Mouse (Mus musculus): Measurements from ENCODE around the gene Tmed9. TPM values are rescaled to one million over a fixed set of nuclear protein-coding genes. Genes with fewer than 3 reads are reported as not detected.
"Not testable (repeated sequence)": the region's sequence is repeated elsewhere in the genome, so short reads cannot be mapped to it uniquely, and the experiment has no call there.

The Tmed9 gene
- polyA plus RNA-seq, 1 experiment, result 36.5 TPM

- TF ChIP-seq CTCF (IDR thresholded peaks at IDR 0.05; ENCODE audit: control insufficient read depth, insufficient read depth, insufficient replicate concordance, low read depth, low read length) (no peak), POLR2A (IDR thresholded peaks at IDR 0.05; ENCODE audit: control insufficient read depth, low read depth, low read length) (no peak)
- no peaks in the 10 kb centered on the region for H3K27me3 ChIP-seq (ENCODE audit: control insufficient read depth, insufficient read depth, low read length)
- H3K4me1 ChIP-seq (ENCODE audit: control insufficient read depth, insufficient read depth, low read length), result peaks cover 8% of the 10 kb centered on the region
- H3K4me3 ChIP-seq (ENCODE audit: control insufficient read depth, low read depth, low read length), result peak overlapping the region; percentile 94
- no peaks in the 10 kb centered on the region for H3K36me3 ChIP-seq (ENCODE audit: control insufficient read depth, insufficient read depth, low read length)
- H3K27ac ChIP-seq (ENCODE audit: control insufficient read depth, insufficient read depth, low read depth, low read length), result no peak overlapping the region
These were observed 3.7 kb upstream of the Tmed9 start for GRCm38 (mm10) chr13:55569726-55570285.

GRCm38 (mm10) chr13:55570286-55570973 lies 3.1 kb upstream of the Tmed9 start:
- no peaks in the 10 kb centered on the region for H3K27me3 ChIP-seq (ENCODE audit: control insufficient read depth, insufficient read depth, low read length)
- peak overlapping the region; percentile 5 for H3K27ac ChIP-seq (ENCODE audit: control insufficient read depth, insufficient read depth, low read depth, low read length)
- peak overlapping the region; percentile 94 for H3K4me3 ChIP-seq (ENCODE audit: control insufficient read depth, low read depth, low read length)
- H3K36me3 ChIP-seq (ENCODE audit: control insufficient read depth, insufficient read depth, low read length), result no peaks in the 10 kb centered on the region
- H3K4me1 ChIP-seq (ENCODE audit: control insufficient read depth, insufficient read depth, low read length), result peaks cover 8% of the 10 kb centered on the region
- no peak; the same call in 1 of the 2 replicates for TF ChIP-seq POLR2A (IDR thresholded peaks at IDR 0.05; ENCODE audit: control insufficient read depth, low read depth, low read length)
- TF ChIP-seq CTCF (IDR thresholded peaks at IDR 0.05; ENCODE audit: control insufficient read depth, insufficient read depth, insufficient replicate concordance, low read depth, low read length), result no peak

GRCm38 (mm10) chr13:55571027-55571751 lies 2.3 kb upstream of the Tmed9 start, which contains the start of gene Fam193b:
TSS of gene Fam193b (minus strand) at chr13:55571120.
- Histone ChIP-seq H3K36me3 (ENCODE audit: control insufficient read depth, insufficient read depth, low read length) (no peaks in the 10 kb centered on the region), H3K27ac (ENCODE audit: control insufficient read depth, insufficient read depth, low read depth, low read length) (peak within 1 kb of the TSS; percentile 14), H3K4me1 (ENCODE audit: control insufficient read depth, insufficient read depth, low read length) (peaks cover 8% of the 10 kb centered on the region), H3K4me3 (ENCODE audit: control insufficient read depth, low read depth, low read length) (peak within 1 kb of the TSS; percentile 94), H3K27me3 (ENCODE audit: control insufficient read depth, insufficient read depth, low read length) (no peaks in the 10 kb centered on the region)
- TF ChIP-seq CTCF (IDR thresholded peaks at IDR 0.05; ENCODE audit: control insufficient read depth, insufficient read depth, insufficient replicate concordance, low read depth, low read length), result no peak
- 0 out of 2 replicates have a peak, but pooled peaks have one; percentile 30 for TF ChIP-seq POLR2A (IDR thresholded peaks at IDR 0.05; ENCODE audit: control insufficient read depth, low read depth, low read length)

GRCm38 (mm10) chr13:55571977-55572376 lies 1.6 kb upstream of the Tmed9 start:
- TF ChIP-seq POLR2A (IDR thresholded peaks at IDR 0.05; ENCODE audit: control insufficient read depth, low read depth, low read length), result no peak
- no peak for TF ChIP-seq CTCF (IDR thresholded peaks at IDR 0.05; ENCODE audit: control insufficient read depth, insufficient read depth, insufficient replicate concordance, low read depth, low read length)
- Histone ChIP-seq H3K27me3 (ENCODE audit: control insufficient read depth, insufficient read depth, low read length) (no peaks in the 10 kb centered on the region), H3K36me3 (ENCODE audit: control insufficient read depth, insufficient read depth, low read length) (no peaks in the 10 kb centered on the region), H3K4me3 (ENCODE audit: control insufficient read depth, low read depth, low read length) (no peak overlapping the region), H3K27ac (ENCODE audit: control insufficient read depth, insufficient read depth, low read depth, low read length) (no peak overlapping the region), H3K4me1 (ENCODE audit: control insufficient read depth, insufficient read depth, low read length) (peaks cover 8% of the 10 kb centered on the region)

- Histone ChIP-seq H3K27me3 (ENCODE audit: control insufficient read depth, insufficient read depth, low read length) (no peaks in the 10 kb centered on the region), H3K4me1 (ENCODE audit: control insufficient read depth, insufficient read depth, low read length) (peaks cover 8% of the 10 kb centered on the region), H3K4me3 (ENCODE audit: control insufficient read depth, low read depth, low read length) (no peak overlapping the region), H3K27ac (ENCODE audit: control insufficient read depth, insufficient read depth, low read depth, low read length) (no peak overlapping the region), H3K36me3 (ENCODE audit: control insufficient read depth, insufficient read depth, low read length) (no peaks in the 10 kb centered on the region)
- TF ChIP-seq CTCF (IDR thresholded peaks at IDR 0.05; ENCODE audit: control insufficient read depth, insufficient read depth, insufficient replicate concordance, low read depth, low read length) (no peak), POLR2A (IDR thresholded peaks at IDR 0.05; ENCODE audit: control insufficient read depth, low read depth, low read length) (no peak)
These were observed 789 bp downstream of the Tmed9 start for GRCm38 (mm10) chr13:55574321-55574720.

GRCm38 (mm10) chr13:55575932-55576331 lies 2.4 kb downstream of the Tmed9 start:
- TF ChIP-seq POLR2A (IDR thresholded peaks at IDR 0.05; ENCODE audit: control insufficient read depth, low read depth, low read length), result no peak
- H3K36me3 ChIP-seq (ENCODE audit: control insufficient read depth, insufficient read depth, low read length), result no peaks in the 10 kb centered on the region

GRCm38 (mm10) chr13:55576872-55577271 lies 3.3 kb downstream of the Tmed9 start:
- H3K27me3 ChIP-seq (ENCODE audit: control insufficient read depth, insufficient read depth, low read length); H3K4me3 ChIP-seq (ENCODE audit: control insufficient read depth, low read depth, low read length); H3K27ac ChIP-seq (ENCODE audit: control insufficient read depth, insufficient read depth, low read depth, low read length); H3K36me3 ChIP-seq (ENCODE audit: control insufficient read depth, insufficient read depth, low read length); H3K4me1 ChIP-seq (ENCODE audit: control insufficient read depth, insufficient read depth, low read length): not testable (repeated sequence)

More at GRCm38 (mm10) chr13:55575932-55576331, 2.4 kb downstream of the Tmed9 start:
- Histone ChIP-seq H3K4me3 (ENCODE audit: control insufficient read depth, low read depth, low read length) (no peak overlapping the region), H3K4me1 (ENCODE audit: control insufficient read depth, insufficient read depth, low read length) (peaks cover 3% of the 10 kb centered on the region), H3K27ac (ENCODE audit: control insufficient read depth, insufficient read depth, low read depth, low read length) (no peak overlapping the region), H3K27me3 (ENCODE audit: control insufficient read depth, insufficient read depth, low read length) (no peaks in the 10 kb centered on the region)

Measured in testis, adult 2 months (tissue).